Mouse (Mus musculus) T-helper 1 cell (primary cell): Measurements from ENCODE around the gene Coil.

Experiments used
- in situ Hi-C: fragments of 300-600 bp; cut with MboI, MseI; formaldehyde crosslinking; loops from one replicate; pipeline ENCODE4 v1.15.1; 2025; ENCODE audit warnings: high pct_unique_total_duplicates

Coil gene

GRCm38 (mm10) chr11:88970202-88970732, at the start of gene Coil:
Gene Coil (plus strand): TSS chr11:88970252.
- in situ Hi-C loops, result no loop called here

- in situ Hi-C loops, result no loop called here
Observed at GRCm38 (mm10) chr11:88926566-88926965, 43.5 kb upstream of the Coil start.

DNA sequence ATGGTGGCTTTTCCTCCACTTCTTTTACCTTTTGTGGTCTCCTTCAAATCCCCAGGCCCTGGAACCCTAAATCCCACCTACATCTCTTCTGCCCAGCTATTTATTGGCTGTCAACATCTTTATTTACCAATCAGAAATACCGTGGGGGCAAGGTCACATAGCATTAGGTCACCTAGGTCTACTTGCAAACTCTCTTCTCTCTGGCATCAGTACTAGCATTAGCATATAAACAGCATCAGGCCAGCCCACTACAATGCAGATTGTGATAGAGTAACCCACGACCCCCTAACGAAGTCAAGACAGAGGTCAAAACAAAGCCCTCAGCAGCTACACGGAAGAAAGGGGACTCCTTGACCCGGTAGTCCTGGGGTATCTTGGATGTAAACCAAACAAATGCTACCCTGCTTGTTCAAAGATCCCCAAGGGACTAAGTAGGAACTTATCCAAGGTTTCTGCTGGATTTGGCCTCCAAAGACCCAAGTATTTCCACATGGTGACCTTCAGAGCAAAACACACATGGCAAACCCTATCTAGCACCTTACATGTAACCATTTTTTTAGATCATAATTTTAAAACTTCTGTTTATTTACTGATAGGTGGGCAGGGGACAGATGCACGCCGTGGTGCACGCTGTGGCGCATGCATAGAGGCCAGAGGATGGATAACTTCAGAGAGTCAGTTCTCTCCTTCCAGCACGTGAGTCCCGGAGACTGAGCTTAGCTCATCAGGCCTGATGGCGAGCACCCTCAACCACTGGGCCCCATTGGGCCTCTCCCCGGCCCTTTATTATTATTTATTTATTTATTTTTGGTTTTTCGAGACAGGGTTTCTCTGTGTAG, 38.1 kb upstream of the Coil start:
- in situ Hi-C loops, result no loop called here

GRCm38 (mm10) chr11:88933030-88933429, 37.0 kb upstream of the Coil start:
- in situ Hi-C loops, result no loop called here

- in situ Hi-C loops, result no loop called here
Observed at GRCm38 (mm10) chr11:88934089-88935000, 35.7 kb upstream of the Coil start.

- in situ Hi-C loops, result no loop called here
Observed at GRCm38 (mm10) chr11:88937886-88938285, 32.2 kb upstream of the Coil start.

GRCm38 (mm10) chr11:88938770-88939169, 31.3 kb upstream of the Coil start:
- in situ Hi-C loops, result no loop called here

GRCm38 (mm10) chr11:88939634-88940033, 30.4 kb upstream of the Coil start:
- in situ Hi-C loops, result no loop called here

DNA sequence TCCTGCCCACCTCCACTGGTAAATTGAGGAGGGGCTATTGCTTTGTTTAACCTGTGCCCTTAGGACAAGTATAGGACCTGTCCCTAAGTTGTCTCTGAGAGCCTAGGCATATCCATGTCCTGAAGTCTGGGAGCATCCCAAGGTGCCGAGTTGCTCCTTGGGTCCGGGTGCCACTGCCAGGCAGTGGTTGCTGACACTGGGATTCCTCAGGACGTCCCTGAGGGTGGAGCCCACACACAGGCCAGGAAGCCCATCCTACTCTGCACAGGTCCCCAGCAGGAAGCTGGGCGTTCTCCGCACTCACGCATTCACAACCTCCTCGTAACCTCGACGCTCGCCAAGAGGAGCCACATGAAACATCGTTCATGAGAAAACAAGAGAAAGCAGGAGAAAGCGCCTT, 28.6 kb upstream of the Coil start:
- in situ Hi-C loops, result no loop called here

DNA sequence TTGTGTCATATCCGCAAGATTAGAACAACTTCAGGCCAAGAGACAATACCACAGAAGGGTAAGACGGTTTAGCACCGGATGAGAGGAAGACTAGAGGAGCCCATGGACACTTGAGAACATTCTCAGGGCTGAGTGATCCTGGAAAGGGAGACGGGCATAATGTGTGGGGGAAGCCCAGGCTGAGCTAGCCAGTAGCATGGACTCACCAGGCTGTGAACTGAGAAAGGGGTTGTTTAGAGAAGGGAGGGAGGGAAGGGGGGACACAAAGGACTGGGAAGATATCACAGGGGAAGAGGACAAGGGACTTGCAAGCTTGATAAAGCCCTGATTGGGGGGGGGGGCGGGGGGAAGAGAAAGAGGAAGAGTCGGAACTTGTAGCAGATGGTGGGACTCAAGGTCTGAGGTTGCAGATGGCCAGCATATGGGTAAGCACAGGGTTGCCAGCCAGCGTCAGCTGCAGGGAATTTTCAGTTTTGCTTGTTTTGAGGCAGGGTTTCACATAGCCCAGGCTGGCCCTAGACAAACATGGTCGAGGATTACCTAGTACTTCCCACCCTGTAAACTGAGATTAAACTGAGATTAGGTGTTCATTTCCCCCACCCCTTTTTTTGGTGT, 24.0 kb upstream of the Coil start:
- in situ Hi-C loops, result no loop called here

DNA sequence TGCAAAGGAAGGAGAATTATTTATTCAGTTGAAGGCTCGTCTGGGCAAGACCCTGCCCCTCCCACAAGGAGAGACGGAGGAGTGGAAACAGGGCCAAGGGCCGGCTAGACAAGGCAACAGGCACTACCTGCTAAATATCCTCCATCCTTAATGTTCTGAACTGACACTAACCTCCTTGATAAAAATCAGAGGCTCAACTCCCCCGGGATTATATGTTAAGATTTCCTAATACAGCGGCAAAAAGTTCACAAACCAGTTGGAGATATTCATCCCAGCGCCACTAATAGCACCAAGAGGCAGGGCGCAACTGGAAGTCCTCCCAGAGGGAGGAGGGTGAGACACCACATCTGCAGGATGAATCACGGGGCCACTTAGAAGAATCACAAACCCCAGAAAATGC, 21.2 kb upstream of the Coil start:
- in situ Hi-C loops, result no loop called here

DNA sequence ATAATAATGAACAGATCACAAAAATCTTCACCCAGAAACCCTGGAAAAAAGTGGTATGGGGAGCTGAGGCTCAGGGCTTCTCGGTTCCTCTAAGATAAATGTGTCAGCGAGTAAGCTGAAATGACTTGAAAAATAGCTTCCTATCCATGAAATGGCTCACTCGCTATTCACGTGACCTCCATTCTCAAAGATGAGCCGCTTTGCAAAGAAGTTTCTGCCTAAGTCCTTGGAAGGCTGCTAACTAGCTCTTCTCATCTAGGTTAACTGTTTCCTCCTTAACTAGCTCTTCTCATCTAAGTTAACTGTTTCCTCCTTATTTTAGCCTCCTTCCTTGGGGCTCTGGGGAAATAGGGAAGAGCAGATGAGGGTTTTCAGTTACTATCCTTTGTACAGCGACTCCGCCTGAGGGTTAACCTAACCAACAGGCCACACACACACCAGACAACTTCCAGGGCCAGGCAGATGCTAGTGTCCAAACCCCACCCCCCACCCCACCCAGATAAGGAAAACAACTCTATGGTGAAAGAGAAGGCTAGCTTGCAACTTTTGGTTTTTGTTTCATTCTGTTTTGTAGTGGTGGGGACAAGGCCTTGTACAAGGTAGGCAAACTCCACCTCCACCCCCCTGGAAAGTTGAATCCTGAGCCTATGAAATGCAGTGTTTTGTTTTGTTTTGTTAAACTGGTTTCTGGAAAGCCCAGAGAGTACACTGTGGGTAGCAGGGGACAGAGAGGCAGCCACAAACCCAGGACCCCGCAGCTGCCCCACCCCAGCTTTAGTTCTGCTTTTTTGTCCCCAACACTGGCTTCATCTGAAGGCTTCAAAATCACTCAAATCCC, 20.0 kb upstream of the Coil start:
- in situ Hi-C loops, result no loop called here

DNA sequence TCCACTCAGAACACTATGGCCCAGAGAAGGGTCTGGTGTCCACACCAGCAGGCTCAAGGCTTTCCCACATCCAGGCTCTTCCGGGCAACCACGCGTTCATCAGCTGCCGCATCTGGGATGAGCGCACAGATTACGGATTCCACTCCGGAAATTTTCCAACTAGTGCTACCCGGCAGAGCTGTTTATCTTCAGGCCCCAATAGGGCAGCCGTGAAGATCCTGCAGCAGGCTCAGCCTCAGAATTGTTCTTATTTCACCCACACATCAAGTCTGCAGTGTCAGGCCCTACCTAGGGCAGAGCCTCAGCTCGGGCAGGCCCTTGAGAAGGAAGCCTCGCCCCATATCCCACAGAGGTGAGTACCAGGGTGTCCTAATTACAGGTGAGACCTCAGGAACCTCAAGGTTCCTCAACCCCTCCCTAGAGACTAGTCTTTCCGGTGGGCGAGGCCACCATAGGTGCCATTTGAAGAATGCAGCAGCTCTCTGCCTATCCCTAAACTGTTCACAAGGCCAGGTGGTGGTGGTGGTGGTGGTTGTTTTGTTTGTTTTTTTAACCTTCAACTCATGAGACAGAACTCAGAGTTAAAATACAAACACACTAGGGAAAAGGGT, 19.3 kb upstream of the Coil start:
- in situ Hi-C loops, result no loop called here

- in situ Hi-C loops, result no loop called here
Observed at GRCm38 (mm10) chr11:88951576-88951975, 18.5 kb upstream of the Coil start.

DNA sequence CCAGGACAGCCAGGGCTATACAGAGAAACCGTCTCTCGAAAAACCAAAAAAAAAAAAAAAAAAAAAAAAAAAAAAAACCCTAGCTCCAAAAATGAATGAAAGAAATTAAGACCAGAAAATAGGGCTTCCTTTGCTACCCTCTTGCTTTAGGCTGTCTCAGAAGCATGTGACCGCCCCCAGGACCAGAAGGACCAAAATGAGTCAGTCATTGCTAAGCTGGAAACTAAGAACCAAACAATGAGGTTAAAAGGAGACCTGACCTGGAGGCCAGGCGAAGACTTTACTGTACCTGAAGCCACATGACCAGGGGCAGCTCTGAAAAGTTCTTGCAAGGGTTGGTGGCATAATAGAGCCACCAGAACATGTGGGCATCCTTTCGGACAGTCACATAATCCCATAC, 17.9 kb upstream of the Coil start:
- in situ Hi-C loops, result no loop called here

DNA sequence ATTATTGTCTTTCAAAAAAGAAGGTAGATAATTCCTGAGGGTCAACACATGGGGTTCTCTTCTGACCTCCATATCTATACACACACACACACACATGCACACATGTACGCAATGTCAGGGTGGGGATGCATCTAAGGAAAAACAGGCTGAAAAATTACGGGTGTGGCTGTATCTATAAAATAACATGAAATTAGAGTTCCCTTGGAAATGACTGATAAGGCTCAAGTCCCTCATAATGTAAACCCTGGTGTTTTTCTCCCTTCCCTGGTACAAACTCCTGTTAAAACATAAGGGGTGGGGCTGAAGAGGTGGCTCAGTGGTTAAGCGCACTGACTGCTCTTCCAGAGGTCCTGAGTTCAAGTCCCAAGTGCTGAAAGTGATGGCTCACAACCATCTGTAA, 16.5 kb upstream of the Coil start:
- in situ Hi-C loops, result no loop called here

GRCm38 (mm10) chr11:88954803-88955202, 15.2 kb upstream of the Coil start:
- in situ Hi-C loops, result no loop called here

DNA sequence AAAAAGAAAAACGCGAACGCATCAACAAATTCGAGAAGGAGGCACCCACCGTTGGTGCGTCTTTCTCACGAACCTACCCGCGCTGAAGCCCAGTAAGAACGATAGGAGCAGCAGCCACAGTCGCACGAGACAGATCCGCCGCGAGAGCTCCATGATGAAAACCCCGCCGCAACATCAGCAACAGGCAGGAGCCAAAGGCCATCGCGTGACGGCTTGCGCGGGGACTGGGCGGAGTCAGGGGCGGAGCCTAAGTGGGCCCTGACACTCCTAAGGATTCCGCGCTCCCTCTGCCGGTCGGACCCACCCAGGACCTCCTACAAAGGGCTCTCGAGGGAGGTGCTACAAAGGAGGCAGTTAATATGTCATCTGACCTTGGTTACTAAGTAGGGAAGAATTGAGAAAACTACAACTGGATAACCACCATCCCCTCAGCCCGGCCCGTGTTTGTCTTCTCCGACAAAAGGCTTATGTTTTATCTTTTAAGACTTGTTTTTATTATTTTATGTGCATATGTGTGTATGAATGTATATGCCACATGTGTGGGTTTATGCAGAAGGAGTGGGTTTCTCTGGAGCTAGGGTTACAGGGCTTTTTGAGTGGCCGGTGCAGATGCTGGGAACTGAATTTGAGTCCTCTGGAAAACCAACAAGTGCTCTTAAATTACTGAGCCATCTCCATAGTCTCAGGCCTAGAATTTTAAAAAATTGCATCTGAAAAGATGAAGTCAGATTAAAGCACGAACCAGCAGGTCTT, 14.7 kb upstream of the Coil start, which contains the start of gene Scpep1:
TSS of gene Scpep1 (minus strand) at position 249 of the 753 bp plus-strand sequence.
- in situ Hi-C loops, result no loop called here

DNA sequence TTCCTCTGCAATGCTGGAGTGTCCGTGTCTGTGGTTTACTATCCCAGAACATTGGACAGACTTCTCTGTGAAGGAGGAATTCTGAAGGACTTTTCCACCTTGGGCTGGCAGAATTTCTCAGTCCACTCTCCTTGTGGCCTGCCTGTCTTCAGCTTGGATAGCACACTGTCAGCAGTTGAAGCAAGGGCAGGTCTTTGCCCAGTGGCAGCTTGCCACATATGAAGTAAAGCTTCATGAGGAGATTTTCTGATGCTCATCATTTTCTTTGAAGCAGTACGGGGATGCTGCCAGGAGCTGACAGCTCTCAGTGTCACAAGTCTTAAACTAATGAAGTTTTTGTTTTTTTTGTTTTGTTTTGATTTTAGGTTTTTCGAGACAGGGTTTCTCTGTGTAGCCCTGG, 11.2 kb upstream of the Coil start:
- in situ Hi-C loops, result no loop called here

GRCm38 (mm10) chr11:88966881-88967361, 3.1 kb upstream of the Coil start, which contains the start of gene Elobl:
Gene Elobl (minus strand): TSS chr11:88966931.
- in situ Hi-C loops, result loop anchor here (5.0 kb wide), 1 partner anchor 60 kb away; no protein-coding TSS in a partner anchor
